Mouse (Mus musculus): ENCODE results near the gene Ccdc157. TPM values are rescaled to one million over a fixed set of nuclear protein-coding genes. Genes with fewer than 3 reads are reported as not detected.

Gene Ccdc157
- polyA plus RNA-seq, 1 experiment from 2014 or later, result 4.5 TPM

GRCm38 (mm10) chr11:4096054-4096984 lies 63.8 kb downstream of the Ccdc157 start:
- Histone ChIP-seq H3K9ac (ENCODE audit: low read length) (peak overlapping the region; percentile 81), H3K9me3 (replicated peaks; ENCODE audit: control insufficient read depth, low read length) (peaks cover 1% of the 10 kb centered on the region; the same call in 1 of the 2 replicates), H3K4me2 (ENCODE audit: low read depth, low read length) (peak overlapping the region; percentile 82), H3K4me1 (ENCODE audit: control insufficient read depth, insufficient read depth, low read length) (peaks cover 21% of the 10 kb centered on the region), H3K27me3 (ENCODE audit: control insufficient read depth, insufficient read depth, low read length) (no peaks in the 10 kb centered on the region), H3K4me3 (ENCODE audit: low read length) (peak overlapping the region; percentile 76), H3K36me3 (ENCODE audit: control insufficient read depth, insufficient read depth) (peaks cover 18% of the 10 kb centered on the region), H3K27ac (ENCODE audit: low read length) (peak overlapping the region; percentile 94)
- ATAC-seq (replicated peaks; ENCODE audit: extremely low read depth, insufficient read depth, low FRiP score), result peak; percentile 95
- 3% methylated on average over 45 of the region's 45 CpGs for WGBS

GRCm38 (mm10) chr11:4095171-4096053 lies 64.7 kb downstream of the Ccdc157 start, which contains the start of gene Mtfp1:
Mtfp1 (minus strand) TSS chr11:4095445.
- peak; percentile 14; the same call in 1 of the 2 replicates for ATAC-seq (replicated peaks; ENCODE audit: extremely low read depth, insufficient read depth, low FRiP score)

GRCm38 (mm10) chr11:4094378-4095170 lies 65.5 kb downstream of the Ccdc157 start:
- peak overlapping the region; percentile 81 for H3K9ac ChIP-seq (ENCODE audit: low read length)

More at GRCm38 (mm10) chr11:4095171-4096053, 64.7 kb downstream of the Ccdc157 start, which contains the start of gene Mtfp1:
- peaks cover 25% of the 10 kb centered on the region for H3K36me3 ChIP-seq (ENCODE audit: control insufficient read depth, insufficient read depth)
- peak within 1 kb of the TSS; percentile 64 for H3K4me2 ChIP-seq (ENCODE audit: low read depth, low read length)
- H3K27ac ChIP-seq (ENCODE audit: low read length), result peak within 1 kb of the TSS; percentile 94
- H3K27me3 ChIP-seq (ENCODE audit: control insufficient read depth, insufficient read depth, low read length), result no peaks in the 10 kb centered on the region
- H3K4me3 ChIP-seq (ENCODE audit: low read length), result peak within 1 kb of the TSS; percentile 76
- WGBS, result 6% methylated on average over 34 of the region's 34 CpGs
- H3K4me1 ChIP-seq (ENCODE audit: control insufficient read depth, insufficient read depth, low read length), result peaks cover 21% of the 10 kb centered on the region
- H3K9me3 ChIP-seq (replicated peaks; ENCODE audit: control insufficient read depth, low read length), result peaks cover 8% of the 10 kb centered on the region
- peak within 1 kb of the TSS; percentile 81 for H3K9ac ChIP-seq (ENCODE audit: low read length)

GRCm38 (mm10) chr11:4093459-4094377 lies 66.4 kb downstream of the Ccdc157 start:
- Histone ChIP-seq H3K36me3 (ENCODE audit: control insufficient read depth, insufficient read depth) (peaks cover 25% of the 10 kb centered on the region), H3K4me3 (ENCODE audit: low read length) (peak overlapping the region; percentile 76), H3K9ac (ENCODE audit: low read length) (no peak overlapping the region), H3K27me3 (ENCODE audit: control insufficient read depth, insufficient read depth, low read length) (no peaks in the 10 kb centered on the region), H3K9me3 (replicated peaks; ENCODE audit: control insufficient read depth, low read length) (peaks cover 8% of the 10 kb centered on the region), H3K4me1 (ENCODE audit: control insufficient read depth, insufficient read depth, low read length) (peaks cover 21% of the 10 kb centered on the region), H3K4me2 (ENCODE audit: low read depth, low read length) (peak overlapping the region; percentile 64), H3K27ac (ENCODE audit: low read length) (no peak overlapping the region)
- ATAC-seq (replicated peaks; ENCODE audit: extremely low read depth, insufficient read depth, low FRiP score), result no peak
- WGBS, result 75% methylated on average over 18 of the region's 18 CpGs

More at GRCm38 (mm10) chr11:4094378-4095170, 65.5 kb downstream of the Ccdc157 start:
- H3K9me3 ChIP-seq (replicated peaks; ENCODE audit: control insufficient read depth, low read length), result peaks cover 8% of the 10 kb centered on the region
- ATAC-seq (replicated peaks; ENCODE audit: extremely low read depth, insufficient read depth, low FRiP score), result no peak
- peak overlapping the region; percentile 94 for H3K27ac ChIP-seq (ENCODE audit: low read length)
- H3K4me1 ChIP-seq (ENCODE audit: control insufficient read depth, insufficient read depth, low read length), result peaks cover 21% of the 10 kb centered on the region
- H3K4me2 ChIP-seq (ENCODE audit: low read depth, low read length), result peak overlapping the region; percentile 64
- 10% methylated on average over 23 of the region's 24 CpGs for WGBS
- no peaks in the 10 kb centered on the region for H3K27me3 ChIP-seq (ENCODE audit: control insufficient read depth, insufficient read depth, low read length)
- peak overlapping the region; percentile 76 for H3K4me3 ChIP-seq (ENCODE audit: low read length)
- H3K36me3 ChIP-seq (ENCODE audit: control insufficient read depth, insufficient read depth), result peaks cover 25% of the 10 kb centered on the region

Small RNAs within 50 kb of the gene (microRNA-seq; reads per million reads assigned to microRNA genes)
- gene Mir3060, result 1.4 reads per million

Other genes starting within 250 kb of the Ccdc157 start
- 4.2 and 4.3 TPM in 2 replicates for gene Slc35e4, start 245.6 kb downstream of the Ccdc157 start, polyA plus RNA-seq (2015; fragmentation: Nextera tagmentation; extraction: Ambion mirVana)
- gene Tcn2, start 228.1 kb downstream of the Ccdc157 start, polyA plus RNA-seq (2015; fragmentation: Nextera tagmentation; extraction: Ambion mirVana), result 70.5 and 70.6 TPM in 2 replicates
- gene Pes1, start 196.3 kb downstream of the Ccdc157 start, polyA plus RNA-seq (2015; fragmentation: Nextera tagmentation; extraction: Ambion mirVana), result 50.0 and 57.9 TPM in 2 replicates
- gene 4930556J24Rik, start 183.5 kb downstream of the Ccdc157 start, polyA plus RNA-seq (2015; fragmentation: Nextera tagmentation; extraction: Ambion mirVana), result 0.12 TPM in 2 replicates
- 0.74 and 1.4 TPM in 2 replicates for gene Gal3st1, start 176.7 kb downstream of the Ccdc157 start, polyA plus RNA-seq (2015; fragmentation: Nextera tagmentation; extraction: Ambion mirVana)
- 0.38 and 2.1 TPM in 2 replicates for gene Sec14l4, start 128.8 kb downstream of the Ccdc157 start, polyA plus RNA-seq (2015; fragmentation: Nextera tagmentation; extraction: Ambion mirVana)
- 2.1 and 4.8 TPM in 2 replicates for gene Sec14l3, start 95.5 kb downstream of the Ccdc157 start, polyA plus RNA-seq (2015; fragmentation: Nextera tagmentation; extraction: Ambion mirVana)
- 41.6 and 42.5 TPM in 2 replicates for gene Mtfp1, start 64.8 kb downstream of the Ccdc157 start, polyA plus RNA-seq (2015; fragmentation: Nextera tagmentation; extraction: Ambion mirVana)
- 0.42 and 0.97 TPM in 2 replicates for gene Sec14l2, start 36.9 kb downstream of the Ccdc157 start, polyA plus RNA-seq (2015; fragmentation: Nextera tagmentation; extraction: Ambion mirVana)
- gene Rnf215, start 25.1 kb downstream of the Ccdc157 start, polyA plus RNA-seq (2015; fragmentation: Nextera tagmentation; extraction: Ambion mirVana), result 19.2 and 20.6 TPM in 2 replicates
- 31.1 and 34.1 TPM in 2 replicates for gene Sf3a1, start 57 bp upstream of the Ccdc157 start, polyA plus RNA-seq (2015; fragmentation: Nextera tagmentation; extraction: Ambion mirVana)
- 19.4 and 20.9 TPM in 2 replicates for gene Tbc1d10a, start 26.5 kb upstream of the Ccdc157 start, polyA plus RNA-seq (2015; fragmentation: Nextera tagmentation; extraction: Ambion mirVana)
- 10.0 and 14.0 TPM in 2 replicates for gene Castor1, start 57.9 kb upstream of the Ccdc157 start, polyA plus RNA-seq (2015; fragmentation: Nextera tagmentation; extraction: Ambion mirVana)
- 0.21 and 0.33 TPM in 2 replicates for gene Osm, start 76.1 kb upstream of the Ccdc157 start, polyA plus RNA-seq (2015; fragmentation: Nextera tagmentation; extraction: Ambion mirVana)
- 0.15 and 0.20 TPM in 2 replicates for gene Lif, start 97.3 kb upstream of the Ccdc157 start, polyA plus RNA-seq (2015; fragmentation: Nextera tagmentation; extraction: Ambion mirVana)

Measured in heart, embryonic 16.5 days (tissue).